Mouse (Mus musculus) urinary bladder, postnatal 36 days (tissue): ENCODE results near the gene Calu.
"Not testable (repeated sequence)": the region's sequence is repeated elsewhere in the genome, so short reads cannot be mapped to it uniquely, and the experiment has no call there.

Experiments
- DNase-seq, 2 experiments: peaks; one replicate each; pipeline ENCODE4 v3.0.0; 2022; ENCODE audit warnings: low spot score in 2 of 2, mixed read lengths in 1 of 2

The Calu gene

GRCm38 (mm10) chr6:29362246-29363128, 14.6 kb downstream of the Calu start:
- DNase-seq = no peak

- DNase-seq = no peak
Observed at GRCm38 (mm10) chr6:29363129-29363515, 15.3 kb downstream of the Calu start.

DNA sequence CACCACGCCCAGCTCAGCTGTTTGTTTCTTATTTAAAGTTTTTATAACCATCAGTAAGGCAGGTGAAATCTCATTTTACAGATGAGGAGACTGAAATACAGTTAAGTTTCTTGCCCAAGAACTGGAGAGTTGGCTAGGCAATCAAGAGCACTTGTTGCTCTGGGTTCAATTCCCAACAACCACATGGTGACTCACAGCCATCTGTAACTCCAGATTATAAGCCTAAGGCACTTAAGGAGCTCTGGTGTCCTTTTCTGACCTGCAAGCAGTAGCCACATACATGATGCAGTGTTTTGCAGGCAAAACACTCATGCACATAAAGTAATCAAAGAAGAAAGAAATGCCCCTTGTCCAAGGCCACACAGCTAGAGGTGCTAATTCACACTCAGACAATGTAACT, 17.4 kb downstream of the Calu start:
- no peak for DNase-seq

GRCm38 (mm10) chr6:29377386-29377785, 29.5 kb downstream of the Calu start:
- DNase-seq = no peak

DNA sequence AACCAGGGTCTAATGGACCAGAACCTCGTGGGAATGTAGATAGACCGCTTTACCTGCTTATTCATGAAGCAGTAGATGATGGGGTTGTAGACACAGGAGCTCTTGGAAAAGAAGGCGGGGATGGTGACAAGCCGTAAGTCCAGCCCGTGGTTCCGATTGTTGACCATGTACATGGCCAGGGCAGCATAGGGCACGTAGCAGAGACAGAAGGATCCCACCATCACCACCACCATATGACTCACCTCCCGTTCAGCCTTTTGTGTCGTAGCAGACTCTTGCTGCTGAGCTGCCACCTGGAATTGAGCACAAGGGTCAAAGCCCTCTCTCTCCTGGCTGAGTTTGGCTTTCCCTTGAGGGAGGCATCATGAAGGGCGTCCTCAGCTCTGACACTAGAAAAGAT, 30.8 kb downstream of the Calu start:
- DNase-seq = no peak

GRCm38 (mm10) chr6:29379954-29380353, 32.1 kb downstream of the Calu start:
- DNase-seq = no peak

GRCm38 (mm10) chr6:29382442-29382841, 34.6 kb downstream of the Calu start:
- DNase-seq = no peak

DNA sequence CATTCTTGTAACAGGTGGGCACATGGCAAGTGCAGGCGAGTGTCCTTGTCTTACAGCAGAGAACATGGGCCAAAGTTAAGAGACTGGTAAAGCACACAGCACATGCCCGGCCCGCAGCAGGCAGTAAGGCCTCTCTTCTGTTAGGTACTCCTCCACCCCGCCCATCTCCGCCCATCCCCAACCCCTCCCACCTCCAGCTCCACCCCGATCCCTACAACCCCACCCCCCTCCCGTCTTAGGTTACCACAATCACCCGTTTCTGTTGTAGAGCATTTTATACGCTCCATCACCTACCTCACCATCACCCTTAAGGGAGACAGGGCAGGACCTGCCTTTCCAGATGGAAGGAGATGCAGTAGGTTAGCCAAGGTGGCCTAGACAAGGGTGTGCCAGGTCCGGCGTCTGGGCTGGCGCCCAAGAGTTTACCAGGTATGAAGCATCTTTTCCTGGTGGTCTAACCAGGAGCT, 40.2 kb downstream of the Calu start, which contains the start of gene Opn1sw:
Gene Opn1sw, minus strand, starts transcription at position 417 of the 467 bp plus-strand sequence.
- no peak for DNase-seq

DNA sequence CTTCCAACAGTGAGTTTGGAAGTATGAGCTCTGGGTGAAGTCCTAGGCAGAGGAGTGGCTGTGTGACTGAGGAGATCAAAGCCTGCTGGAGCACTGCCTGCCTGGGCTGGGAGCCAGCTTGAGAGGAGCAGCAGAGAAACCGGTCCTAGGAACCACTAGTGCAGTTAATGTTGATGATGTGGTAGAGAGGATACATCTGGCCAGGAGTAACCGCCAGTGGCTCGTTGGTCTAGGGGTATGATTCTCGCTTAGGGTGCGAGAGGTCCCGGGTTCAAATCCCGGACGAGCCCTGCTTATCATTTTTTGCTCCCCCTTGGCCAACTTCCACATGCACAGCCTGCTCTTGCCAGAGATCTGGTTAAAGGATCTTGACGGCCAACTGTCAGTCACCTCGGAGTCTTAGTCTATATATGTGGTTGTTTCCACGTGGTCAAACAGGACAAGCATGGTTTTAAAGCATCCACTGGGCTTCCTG, 40.8 kb downstream of the Calu start:
- DNase-seq = peak; percentile 80 to 92

DNA sequence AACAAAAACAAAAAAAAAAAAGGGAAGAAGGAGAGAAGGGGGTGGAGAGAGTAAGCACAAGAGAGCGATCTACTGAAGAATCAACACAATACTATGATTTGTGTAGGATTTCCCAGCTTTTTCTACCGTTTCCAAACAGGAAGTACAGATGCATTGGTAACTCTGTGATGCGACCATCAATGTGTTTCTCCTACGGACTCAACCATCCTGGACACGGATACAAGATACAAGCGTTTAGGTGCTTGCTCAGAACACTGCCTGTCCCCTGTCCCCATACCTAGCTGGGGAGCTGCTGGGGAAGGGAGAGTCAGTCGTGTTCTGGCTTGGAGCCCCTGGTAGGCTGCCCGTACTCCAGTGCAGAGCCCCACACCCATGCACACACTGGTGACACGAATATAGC, 41.6 kb downstream of the Calu start:
- no peak for DNase-seq

GRCm38 (mm10) chr6:29390500-29390899, 42.6 kb downstream of the Calu start:
- not testable (repeated sequence) for DNase-seq

DNA sequence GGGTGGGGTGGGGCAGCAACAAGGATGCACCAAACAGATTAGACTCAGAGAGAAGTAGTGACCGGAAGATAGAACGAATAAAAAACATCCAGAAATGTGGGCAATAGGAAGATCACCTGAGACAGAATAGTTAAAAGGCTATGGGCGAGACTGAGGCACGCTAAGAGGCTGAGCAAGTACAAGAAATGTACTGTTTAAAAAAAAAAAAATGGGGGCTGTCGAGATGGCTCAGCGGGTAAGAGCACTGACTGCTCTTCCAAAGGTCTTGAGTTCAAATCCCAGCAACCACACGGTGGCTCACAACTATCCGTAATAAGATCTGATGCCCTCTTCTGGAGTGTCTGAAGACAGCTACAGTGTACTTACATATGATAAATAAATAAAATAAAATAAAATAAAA, 43.4 kb downstream of the Calu start:
- not testable (repeated sequence) for DNase-seq

DNA sequence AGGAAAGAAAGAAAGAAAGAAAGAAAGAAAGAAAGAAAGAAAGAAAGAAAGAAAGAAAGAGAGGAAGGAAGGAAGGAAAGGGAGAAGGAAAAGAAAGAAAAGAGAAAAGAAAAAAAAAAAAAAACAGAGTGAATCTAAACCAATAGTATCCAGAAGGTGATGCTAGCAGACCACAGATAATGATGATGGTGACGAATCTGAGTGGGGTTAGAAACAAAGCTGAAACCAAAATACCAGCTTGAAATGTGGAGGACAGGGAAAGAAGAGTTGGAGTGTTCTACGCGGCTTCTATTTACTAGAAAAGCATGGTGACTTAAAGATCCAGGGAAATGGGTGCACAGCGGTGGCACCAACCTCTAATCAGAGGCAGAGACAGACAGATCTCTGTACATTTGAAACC, 43.9 kb downstream of the Calu start:
- DNase-seq = no peak

DNA sequence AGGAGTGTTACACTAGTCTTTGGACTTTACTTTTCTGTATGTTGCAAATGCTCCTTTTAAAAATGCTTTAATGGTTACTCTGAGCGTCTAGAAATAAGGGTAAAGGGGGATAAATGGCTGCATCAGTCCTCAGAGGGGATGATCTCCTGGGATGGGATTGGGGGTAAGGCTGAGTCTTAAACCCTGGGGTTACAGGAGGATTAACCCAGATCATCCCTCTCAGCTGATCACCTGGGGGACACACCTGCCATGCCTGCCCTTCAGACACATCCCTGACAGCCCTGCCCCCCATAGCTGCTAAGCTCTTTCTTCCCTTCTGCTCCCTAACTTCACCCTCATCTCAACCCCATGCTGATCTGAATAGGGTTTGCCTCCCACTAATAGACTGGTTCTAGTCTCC, 46.4 kb downstream of the Calu start:
- no peak for DNase-seq

- peak; percentile 71 to 75 for DNase-seq
Observed at GRCm38 (mm10) chr6:29395910-29396713, 48.2 kb downstream of the Calu start, which contains the start of gene Ccdc136. Ccdc136 (plus strand) TSS chr6:29396309.

- no peak for DNase-seq
Observed at GRCm38 (mm10) chr6:29396714-29397540, 49.1 kb downstream of the Calu start.

- no peak for DNase-seq
Observed at GRCm38 (mm10) chr6:29397575-29397974, 49.7 kb downstream of the Calu start.

DNA sequence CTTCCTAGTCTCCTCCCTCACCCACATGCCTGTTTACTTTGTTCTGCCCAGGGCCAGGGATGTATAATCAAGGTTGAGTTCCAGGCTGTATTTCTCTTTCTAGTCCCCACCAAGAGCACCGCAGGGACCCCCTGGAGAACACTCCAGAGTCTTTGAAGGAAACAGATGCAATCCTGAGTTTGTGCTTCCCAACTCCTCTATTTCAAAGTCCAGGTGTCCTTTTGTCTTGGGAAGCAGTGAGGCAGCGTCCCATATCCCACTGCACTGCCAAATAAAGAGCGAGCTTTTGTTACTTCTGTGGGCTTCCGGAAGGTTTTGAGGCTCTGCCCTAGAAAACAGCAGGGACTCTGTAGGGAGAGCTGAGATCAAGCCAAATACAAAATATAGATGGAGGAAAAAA, 52.0 kb downstream of the Calu start:
- DNase-seq = no peak

DNA sequence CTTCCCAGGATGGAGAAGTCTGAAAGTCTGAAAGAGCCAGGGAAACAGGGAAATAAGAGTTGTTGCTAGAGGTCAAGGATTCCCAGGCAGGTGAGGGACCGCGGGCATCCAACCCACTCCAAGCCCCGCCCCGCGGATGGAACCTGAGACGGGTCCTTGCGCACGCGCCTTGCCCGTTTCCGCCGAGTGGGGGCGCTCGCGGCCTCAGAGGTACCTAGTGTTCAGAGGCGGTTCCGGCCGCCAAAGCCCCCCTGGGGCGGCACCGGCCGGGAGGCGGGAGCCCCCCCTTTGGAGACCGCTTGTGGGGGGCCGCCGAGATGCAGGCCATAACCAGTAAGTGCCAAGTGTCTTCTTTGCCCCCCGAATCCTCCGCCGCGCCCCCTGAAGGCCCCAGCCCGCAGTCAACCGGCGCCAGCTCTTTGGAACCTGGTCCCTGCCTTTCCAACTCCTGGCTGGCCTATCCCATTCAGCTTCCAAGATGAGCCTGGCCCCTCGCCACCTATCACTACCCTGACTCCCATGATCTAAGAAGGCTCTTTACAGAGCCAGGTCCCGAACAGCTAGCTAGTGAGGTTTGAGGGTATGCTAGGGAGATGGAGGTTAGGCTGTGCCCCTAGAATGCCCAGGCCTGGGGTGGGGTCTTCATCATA, 54.9 kb downstream of the Calu start:
- DNase-seq = no peak

DNA sequence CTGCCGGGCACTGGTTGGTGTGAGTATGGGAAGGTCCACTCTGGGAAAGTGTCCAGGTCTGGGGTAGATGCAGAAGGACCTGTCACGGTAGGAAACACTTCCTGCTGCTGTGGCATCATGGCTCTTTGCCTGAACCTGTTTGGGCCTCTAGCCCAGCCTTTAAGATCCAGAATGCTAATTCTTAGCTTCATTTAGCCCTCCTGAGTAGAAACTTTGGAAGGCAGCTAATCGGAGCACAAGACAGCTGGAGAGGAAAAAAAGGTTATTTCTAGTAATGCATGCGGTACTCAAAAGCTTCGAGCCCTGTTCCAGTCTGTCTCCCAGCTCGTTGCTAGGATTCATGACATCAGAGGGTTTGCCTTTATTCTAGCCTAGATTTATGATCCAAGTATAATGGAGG, 58.5 kb downstream of the Calu start:
- DNase-seq = no peak

DNA sequence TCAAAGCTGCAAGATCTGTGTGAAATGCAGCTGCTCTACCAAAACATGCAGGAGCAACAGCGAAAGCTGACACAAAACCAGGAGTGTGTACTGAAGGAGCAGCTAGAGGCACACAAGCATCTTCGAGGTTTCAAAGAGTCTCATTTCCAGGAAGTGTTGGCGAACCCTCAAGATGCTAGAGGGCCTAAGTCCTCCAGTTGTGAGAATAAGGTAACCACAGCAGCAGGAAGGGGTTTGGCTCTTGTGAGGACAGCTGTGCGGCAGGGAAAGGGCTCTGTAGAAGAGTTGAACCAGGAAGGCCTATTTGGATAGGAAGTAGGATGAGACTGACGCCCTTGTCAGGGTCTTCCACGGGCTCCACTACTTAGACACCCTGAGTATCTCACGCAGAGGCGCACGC, 67.6 kb downstream of the Calu start:
- no peak for DNase-seq
